Mouse (Mus musculus) heart, postnatal 14 days (tissue): Measurements from ENCODE around the gene Mog. TPM values are rescaled to one million over a fixed set of nuclear protein-coding genes. Genes with fewer than 3 reads are reported as not detected.

Experiments
- DNase-seq, 2 experiments: peaks; one replicate each; pipeline ENCODE4 v3.0.0; 2021 to 2022
- intact Hi-C: fragments of 180-260 bp; cut with DNase I; formaldehyde crosslinking; loops from one replicate; pipeline ENCODE4 v1.15.1; 2025
- long read RNA-seq, 2 experiments: library from polyadenylated mRNA; stranded (forward); transcript quantifications; one replicate each; pipeline ENCODE4 v2.0.0; 2021
- total RNA-seq, 2 experiments: library from RNA; stranded (reverse); gene quantifications; 2 replicates each; pipeline ENCODE4 v1.2.3; 2021

Mog gene
- total RNA-seq = not detected
- long read RNA-seq, experiment 1 = 0 reads
- long read RNA-seq, experiment 2 = 0 reads

- no peak for DNase-seq
- intact Hi-C loops = no loop called here
Measured at GRCm38 (mm10) chr17:37022628-37023576, at the start of gene Mog. Gene Mog, minus strand, starts transcription at chr17:37023398.

GRCm38 (mm10) chr17:37072730-37073276 lies 49.6 kb upstream of the Mog start:
- no peak for DNase-seq
- intact Hi-C loops = no loop called here

DNA sequence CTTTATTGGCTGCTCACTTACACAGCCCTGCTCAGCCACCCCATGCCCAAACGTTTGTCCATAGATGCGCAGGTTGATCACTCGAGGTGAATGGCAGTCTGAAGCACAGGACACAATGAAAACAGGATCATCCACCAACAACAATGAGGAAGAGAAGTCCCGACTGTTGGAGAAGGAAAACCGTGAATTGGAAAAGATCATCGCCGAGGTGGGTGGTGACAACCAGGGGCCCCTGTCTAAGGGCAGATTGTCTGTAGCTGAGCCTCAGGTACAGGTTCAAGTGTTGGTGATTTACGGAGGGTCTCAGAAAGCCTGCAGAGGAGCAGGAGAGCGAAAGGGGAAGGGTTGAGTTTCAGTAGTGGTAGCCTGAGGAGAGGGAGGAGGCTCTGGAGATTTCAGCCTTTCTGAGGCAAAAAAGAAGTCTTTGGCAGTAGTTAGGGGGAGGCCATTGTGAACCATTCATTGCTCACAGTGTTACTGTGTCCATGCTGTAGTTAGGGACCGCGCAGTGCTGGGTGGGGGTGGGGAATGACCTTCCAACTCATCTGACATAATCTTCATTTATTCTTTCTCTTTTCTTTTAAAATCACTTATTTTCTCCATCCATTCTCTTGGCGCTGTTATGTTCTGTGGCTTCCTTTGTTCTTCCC lies 49.0 kb upstream of the Mog start:
- intact Hi-C loops = no loop called here
- DNase-seq = no peak

DNA sequence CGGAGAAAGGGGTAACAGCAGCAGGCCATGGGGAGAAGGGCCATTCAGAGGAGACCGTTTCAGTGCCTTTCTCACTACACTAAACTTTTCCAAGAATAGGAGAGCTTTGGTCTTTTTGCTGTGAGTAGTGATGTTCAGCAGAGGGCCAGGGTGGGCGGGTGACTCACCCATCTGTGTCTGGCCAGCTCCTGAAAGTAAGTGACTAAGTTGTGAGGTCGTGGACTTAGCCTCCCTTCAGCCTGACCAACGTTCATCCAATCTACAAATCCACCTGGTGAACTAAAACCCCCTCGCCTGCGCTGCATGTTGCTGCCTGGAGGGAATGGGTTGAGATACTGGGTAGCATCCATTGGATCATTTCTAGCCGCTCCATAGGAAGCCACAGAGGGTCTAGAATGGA lies 46.9 kb upstream of the Mog start:
- intact Hi-C loops = no loop called here
- no peak for DNase-seq

- no peak for DNase-seq
- intact Hi-C loops = no loop called here
Measured at GRCm38 (mm10) chr17:37067861-37068260, 44.7 kb upstream of the Mog start.

GRCm38 (mm10) chr17:37065993-37066392 lies 42.8 kb upstream of the Mog start:
- DNase-seq = no peak
- intact Hi-C loops = no loop called here

DNA sequence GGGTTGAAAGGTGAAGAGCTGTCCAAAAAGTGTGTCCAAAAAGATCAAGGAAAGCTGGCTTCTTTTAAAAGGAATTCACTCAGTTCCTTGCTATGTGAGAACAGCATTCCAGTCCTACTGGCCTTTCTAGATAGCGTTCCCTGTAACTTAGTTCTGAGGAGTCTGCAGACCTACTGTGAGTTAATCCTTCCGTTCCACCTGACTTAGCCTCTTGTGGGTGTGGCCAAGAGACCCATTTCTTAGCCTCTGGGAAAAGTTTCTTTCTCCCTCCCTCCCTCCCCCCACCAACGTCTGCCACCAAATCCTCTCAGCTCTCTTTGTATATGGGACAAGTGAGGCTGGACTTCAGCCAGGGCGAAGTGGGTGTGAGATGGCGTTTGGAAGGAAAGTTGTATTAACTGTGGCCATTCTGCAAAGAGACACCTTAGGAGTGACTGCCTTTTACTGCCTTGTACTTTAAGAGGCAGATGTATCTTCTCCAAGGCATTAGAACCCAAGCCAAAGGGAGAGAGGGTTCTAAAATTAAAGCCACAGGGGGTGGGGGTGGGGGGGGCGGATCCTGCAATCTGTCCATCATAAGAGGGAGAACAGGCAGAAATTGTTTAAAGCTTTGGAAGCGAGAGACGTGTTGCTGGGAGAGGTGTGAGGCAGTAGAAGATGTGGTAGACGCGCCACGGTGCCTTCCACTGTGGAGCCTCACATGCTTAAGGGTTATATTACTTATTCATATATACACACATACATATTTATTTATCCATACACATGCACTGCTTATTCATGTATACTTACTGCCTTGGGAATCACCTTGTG lies 40.7 kb upstream of the Mog start:
- intact Hi-C loops = no loop called here
- no peak for DNase-seq

GRCm38 (mm10) chr17:37063063-37063462 lies 39.9 kb upstream of the Mog start:
- intact Hi-C loops = no loop called here
- no peak for DNase-seq

GRCm38 (mm10) chr17:37062101-37062641 lies 39.0 kb upstream of the Mog start:
- DNase-seq = no peak
- intact Hi-C loops = no loop called here

DNA sequence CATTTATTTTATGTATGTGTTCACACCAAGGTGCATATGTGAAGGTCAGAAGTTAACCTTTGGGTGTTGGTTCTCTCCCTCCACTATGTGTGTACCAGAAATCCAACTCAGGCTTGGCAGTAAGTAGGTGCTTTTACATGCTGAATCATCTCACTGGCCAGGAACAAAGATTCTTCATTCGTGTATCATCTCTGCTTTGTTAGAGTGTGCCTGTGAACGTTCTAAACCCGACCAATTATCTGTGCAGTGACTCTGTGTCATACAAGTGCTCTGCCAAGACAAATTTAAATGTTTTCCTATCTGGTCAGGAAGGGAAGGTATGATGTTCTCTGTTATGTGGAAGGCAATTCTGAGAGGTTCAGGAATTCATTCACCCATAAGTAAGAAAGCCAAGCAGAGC lies 38.2 kb upstream of the Mog start:
- DNase-seq = no peak
- intact Hi-C loops = no loop called here

- intact Hi-C loops = no loop called here
- no peak for DNase-seq
Measured at GRCm38 (mm10) chr17:37056957-37057356, 33.8 kb upstream of the Mog start.

- intact Hi-C loops = no loop called here
Measured at GRCm38 (mm10) chr17:37051745-37052144, 28.5 kb upstream of the Mog start.

GRCm38 (mm10) chr17:37050876-37051275 lies 27.7 kb upstream of the Mog start:
- intact Hi-C loops = no loop called here

More at GRCm38 (mm10) chr17:37051745-37052144, 28.5 kb upstream of the Mog start:
- DNase-seq = no peak

GRCm38 (mm10) chr17:37050399-37050798 lies 27.2 kb upstream of the Mog start:
- intact Hi-C loops = no loop called here
- DNase-seq = peak; percentile 77 to 78

More at GRCm38 (mm10) chr17:37050876-37051275, 27.7 kb upstream of the Mog start:
- no peak for DNase-seq

DNA sequence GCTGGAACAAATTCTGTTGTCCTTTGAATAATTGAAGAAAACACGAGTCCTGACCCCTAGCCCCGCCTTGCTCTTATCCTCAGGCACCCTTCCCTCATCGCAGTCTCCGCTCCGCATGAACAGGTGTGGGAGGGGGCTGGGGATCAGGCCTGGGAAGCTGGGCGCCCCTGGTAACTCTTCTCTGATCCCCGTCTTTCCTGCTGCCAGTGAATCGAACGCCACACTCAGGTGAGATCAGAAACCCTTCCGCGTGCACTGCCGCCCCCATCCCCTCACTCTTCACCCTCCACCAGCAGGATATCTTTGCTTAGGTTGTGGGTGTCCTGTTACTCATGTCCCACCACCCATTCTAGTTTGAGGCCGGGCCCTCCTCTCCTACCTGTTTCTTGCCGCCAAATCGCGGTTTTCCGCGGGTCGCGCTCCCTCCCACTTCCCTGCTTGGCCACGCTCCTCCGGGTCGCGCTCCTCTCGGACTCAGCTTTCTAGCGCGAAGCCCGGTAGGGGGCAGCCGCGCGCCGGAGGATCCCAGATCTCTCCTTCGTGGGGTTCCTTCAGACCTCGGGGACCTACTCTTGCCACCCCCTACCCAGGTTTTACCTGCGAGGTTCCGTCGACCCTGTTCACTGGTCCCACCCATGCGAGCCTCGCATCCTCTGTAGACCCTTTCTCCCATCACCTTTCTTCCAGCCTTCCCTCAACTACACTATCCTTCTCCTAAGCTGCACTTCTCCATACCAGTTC lies 26.5 kb upstream of the Mog start:
- peak; percentile 73 to 78 for DNase-seq
- intact Hi-C loops = loop anchor here (5.0 kb wide), 3 partner anchors 52 to 227 kb away; partner anchors contain the start of gene Trim26

DNA sequence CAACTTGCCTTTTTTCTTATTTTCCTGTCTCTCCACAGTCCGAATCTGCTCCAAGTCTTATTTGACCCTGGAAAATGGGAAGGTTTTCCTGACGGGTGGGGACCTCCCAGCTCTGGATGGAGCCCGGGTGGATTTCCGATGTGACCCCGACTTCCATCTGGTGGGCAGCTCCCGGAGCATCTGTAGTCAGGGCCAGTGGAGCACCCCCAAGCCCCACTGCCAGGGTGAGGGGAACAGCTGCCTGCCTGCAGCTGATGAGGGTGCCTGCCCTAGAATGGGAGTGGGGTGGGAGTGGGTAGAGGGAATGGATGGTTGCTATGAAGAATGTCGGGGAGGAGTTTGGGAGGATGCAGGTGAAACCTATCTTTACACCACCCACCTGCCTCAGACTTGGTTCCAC lies 25.2 kb upstream of the Mog start:
- intact Hi-C loops = loop anchor here (5.0 kb wide), 3 partner anchors 51 to 226 kb away; partner anchors contain the start of gene Trim26
- no peak for DNase-seq

- DNase-seq = no peak
- intact Hi-C loops = loop anchor here (1.0 to 5.0 kb wide), 4 partner anchors 51 to 226 kb away; partner anchors contain the start of gene Trim26
Measured at GRCm38 (mm10) chr17:37047981-37048380, 24.8 kb upstream of the Mog start.

GRCm38 (mm10) chr17:37047332-37047976 lies 24.3 kb upstream of the Mog start:
- DNase-seq = no peak
- intact Hi-C loops = loop anchor here (1.0 to 5.0 kb wide), 4 partner anchors 50 to 225 kb away; partner anchors contain the start of gene Trim26
